Mouse (Mus musculus) ES-E14 (cell line): ENCODE measurements around the gene Prph. TPM values are rescaled to one million over a fixed set of nuclear protein-coding genes. Genes with fewer than 3 reads are reported as not detected.
"Not testable (repeated sequence)": the region's sequence is repeated elsewhere in the genome, so short reads cannot be mapped to it uniquely, and the experiment has no call there.

Source experiments
- DNase-seq: peaks from one replicate; pipeline ENCODE4 v3.0.0-alpha.2; 2013; ENCODE audit warnings: low read depth, low spot score
- H3K27ac ChIP-seq: 2 replicates; pipeline ENCODE4 v1.5.1; 2012; ENCODE audit warnings: low read depth, mild to moderate bottlenecking, low read length, moderate library complexity, mixed read lengths; ENCODE audit not compliant: poor library complexity, insufficient read depth, severe bottlenecking
- H3K36me3 ChIP-seq: 2 replicates; pipeline ENCODE4 v1.6.1; 2012; ENCODE audit warnings: mild to moderate bottlenecking, low read length, moderate library complexity, mixed read lengths; ENCODE audit not compliant: control insufficient read depth, poor library complexity, insufficient read depth, severe bottlenecking
- H3K4me1 ChIP-seq, 2 experiments: fragments of 150-350 bp in 1 of 2; sonication (generic) in 1 of 2; 2 replicates each; pipeline ENCODE4 v1.6.1; 2012; ENCODE audit warnings: low read length in 2 of 2, mild to moderate bottlenecking in 1 of 2, mixed read lengths in 1 of 2; ENCODE audit not compliant: control insufficient read depth in 2 of 2, insufficient read depth in 2 of 2, poor library complexity in 1 of 2
- H3K4me3 ChIP-seq, 2 experiments: fragments of 150-350 bp in 1 of 2; sonication (generic) in 1 of 2; 2 replicates each; pipeline ENCODE4 v1.5.1; 2012; ENCODE audit warnings: low read length in 2 of 2, low read depth in 1 of 2, mild to moderate bottlenecking in 1 of 2, mixed read lengths in 1 of 2; ENCODE audit not compliant: insufficient read depth in 1 of 2, poor library complexity in 1 of 2, severe bottlenecking in 1 of 2
- H3K9ac ChIP-seq: 2 replicates; pipeline ENCODE4 v1.6.1; 2012; ENCODE audit warnings: low read depth, mild to moderate bottlenecking, low read length, mixed read lengths; ENCODE audit not compliant: poor library complexity, insufficient read depth, severe bottlenecking
- H3K9me3 ChIP-seq: fragments of 150-350 bp; sonication (generic); 2 replicates; pipeline ENCODE4 v1.6.1; 2012; ENCODE audit warnings: low read depth, mild to moderate bottlenecking, low read length; ENCODE audit not compliant: control insufficient read depth, insufficient read depth
- CHD2 ChIP-seq: IDR thresholded peaks from 2 replicates; pipeline ENCODE4 v1.6.1; 2014; ENCODE audit warnings: mild to moderate bottlenecking, low read depth, low read length, inconsistent platforms
- HCFC1 ChIP-seq: IDR thresholded peaks from 2 replicates; pipeline ENCODE4 v1.6.1; 2012; ENCODE audit warnings: low read length, inconsistent platforms, borderline replicate concordance; ENCODE audit not compliant: insufficient read depth
- MAFK ChIP-seq: IDR thresholded peaks from 2 replicates; pipeline ENCODE4 v1.6.1; 2014; ENCODE audit warnings: mild to moderate bottlenecking, low read depth, low read length, inconsistent platforms; ENCODE audit not compliant: insufficient read depth
- ZC3H11A ChIP-seq: IDR thresholded peaks from 2 replicates; pipeline ENCODE4 v1.6.1; 2012; ENCODE audit warnings: low read depth, mild to moderate bottlenecking, inconsistent platforms, low read length, borderline replicate concordance
- ZNF384 ChIP-seq: IDR thresholded peaks from 2 replicates; pipeline ENCODE4 v1.6.1; 2012; ENCODE audit warnings: low read depth, low read length, inconsistent platforms
- in situ Hi-C, 2 experiments: fragments of 600-800 bp; cut with MboI; formaldehyde crosslinking; loops; one replicate each; pipeline ENCODE4 v1.15.1; 2025; ENCODE audit warnings: low sequenced_read_pairs in 2 of 2, inconsistent platforms in 1 of 2; ENCODE audit not compliant: unreplicated experiment in 2 of 2
- total RNA-seq: library from RNA; depleted of rRNA; stranded (reverse); fragments of 300-350 nt; gene quantifications from 2 replicates; pipeline ENCODE4 v1.2.3, GENCODE M21; 2012

Gene Prph
- total RNA-seq, 1 experiment: 20.6 TPM

DNA sequence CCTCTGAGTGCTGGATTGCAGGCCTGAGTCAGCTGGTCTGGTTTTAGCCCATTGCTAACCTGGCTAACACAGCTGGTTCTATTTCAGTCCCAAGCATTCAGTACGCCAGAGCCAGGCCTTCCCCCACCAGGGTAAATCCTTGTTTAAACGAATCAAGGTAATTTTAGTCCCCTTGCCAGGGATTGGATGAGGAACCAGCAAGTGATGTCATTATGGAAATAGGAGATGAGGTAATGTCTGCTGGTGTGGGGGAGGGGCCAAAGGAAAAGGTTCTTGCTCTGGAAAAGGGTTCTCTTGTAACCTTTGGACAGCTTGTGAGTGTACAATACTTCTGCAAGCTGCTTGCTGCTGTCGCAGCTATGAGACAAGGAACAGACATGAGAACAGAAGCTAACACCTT lies 10.1 kb upstream of the Prph start:
- H3K36me3 ChIP-seq: no peaks in the 10 kb centered on the region
- H3K27ac ChIP-seq: 0 out of 2 replicates have a peak overlapping the region, but pooled peaks have one; percentile 54
- TF ChIP-seq HCFC1 (no peak), ZC3H11A (no peak), MAFK (no peak), ZNF384 (no peak), CHD2 (no peak)
- in situ Hi-C loops: no loop called here
- no peak overlapping the region; a peak in 1 of 4 replicates for H3K4me3 ChIP-seq
- no peaks in the 10 kb centered on the region for H3K9me3 ChIP-seq
- no peak overlapping the region; the same call in 1 of the 2 replicates for H3K9ac ChIP-seq
- H3K4me1 ChIP-seq: peaks cover 5 to 8% of the 10 kb centered on the region in 2 experiments; a peak in 2 of 4 replicates
- peak; percentile 78 for DNase-seq

DNA sequence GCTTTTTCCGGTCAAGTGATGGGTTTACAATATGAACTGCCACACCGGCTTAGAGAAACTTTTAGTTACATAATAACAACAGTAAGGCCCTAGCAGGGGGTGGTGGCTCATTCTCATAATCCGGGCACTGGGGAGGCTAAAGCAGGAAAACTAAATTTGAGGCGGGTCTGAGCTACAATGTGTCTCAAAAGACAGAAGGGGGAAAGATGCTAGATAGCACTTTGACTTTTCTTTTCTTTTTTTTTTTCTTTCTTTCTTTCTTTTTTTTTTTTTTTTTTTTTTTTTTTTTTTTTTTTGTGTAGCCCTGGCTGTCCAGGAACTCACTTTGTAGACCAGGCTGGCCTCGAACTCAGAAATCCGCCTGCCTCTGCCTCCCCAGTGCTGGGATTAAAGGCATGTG lies 9.2 kb upstream of the Prph start:
- in situ Hi-C loops, DNase-seq, H3K36me3 ChIP-seq, H3K9me3 ChIP-seq, H3K4me1 ChIP-seq, H3K27ac ChIP-seq, H3K4me3 ChIP-seq: not testable (repeated sequence)
- peak; percentile 59; the same call in 1 of the 2 replicates for TF ChIP-seq ZNF384
- peak overlapping the region; percentile 32; the same call in 1 of the 2 replicates for H3K9ac ChIP-seq

DNA sequence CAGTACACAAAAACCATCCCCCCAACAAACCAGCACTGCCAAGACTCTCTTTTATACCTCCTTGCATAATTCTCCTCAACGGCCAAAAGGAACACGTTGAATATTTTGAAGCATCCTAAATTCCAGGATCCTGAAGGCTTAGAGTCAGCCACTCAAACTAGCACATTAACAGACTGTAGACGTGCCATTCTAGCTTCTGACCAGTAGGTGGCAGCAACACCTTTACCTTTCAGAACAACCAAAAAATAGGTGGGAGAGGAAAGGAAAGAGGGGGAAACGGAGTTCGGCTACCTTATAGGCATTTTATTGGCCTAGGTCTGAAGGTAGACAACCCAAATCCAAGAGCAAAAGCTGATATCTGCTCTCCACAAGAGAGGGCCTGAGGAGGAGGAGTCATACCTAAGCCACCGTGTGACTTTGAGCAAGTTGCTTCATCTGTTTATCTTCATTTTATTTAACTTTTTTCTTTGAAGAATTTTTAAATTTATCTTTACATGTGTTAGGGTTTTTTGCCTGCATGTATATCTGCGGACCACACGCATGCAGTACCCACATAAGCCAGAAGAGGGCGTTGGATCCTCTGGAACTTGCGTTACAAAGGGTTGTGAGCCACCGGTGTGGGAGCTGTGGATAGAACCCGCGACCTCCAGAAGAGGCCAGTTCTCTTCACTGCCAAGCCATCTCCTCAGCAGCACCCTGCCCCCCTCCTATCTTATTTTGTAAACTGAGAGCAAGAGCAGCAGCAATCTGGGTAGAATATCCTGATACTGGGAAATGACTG lies 5.3 kb upstream of the Prph start:
- TF ChIP-seq HCFC1 (no peak), ZNF384 (no peak), ZC3H11A (no peak; the same call in 1 of the 2 replicates), CHD2 (no peak), MAFK (no peak)
- Histone ChIP-seq H3K9me3 (no peaks in the 10 kb centered on the region), H3K4me3 (no peak overlapping the region), H3K4me1 (peaks cover 9 to 12% of the 10 kb centered on the region in 2 experiments), H3K27ac (no peak overlapping the region), H3K9ac (no peak overlapping the region), H3K36me3 (no peaks in the 10 kb centered on the region)
- in situ Hi-C loops: no loop called here
- DNase-seq: no peak

DNA sequence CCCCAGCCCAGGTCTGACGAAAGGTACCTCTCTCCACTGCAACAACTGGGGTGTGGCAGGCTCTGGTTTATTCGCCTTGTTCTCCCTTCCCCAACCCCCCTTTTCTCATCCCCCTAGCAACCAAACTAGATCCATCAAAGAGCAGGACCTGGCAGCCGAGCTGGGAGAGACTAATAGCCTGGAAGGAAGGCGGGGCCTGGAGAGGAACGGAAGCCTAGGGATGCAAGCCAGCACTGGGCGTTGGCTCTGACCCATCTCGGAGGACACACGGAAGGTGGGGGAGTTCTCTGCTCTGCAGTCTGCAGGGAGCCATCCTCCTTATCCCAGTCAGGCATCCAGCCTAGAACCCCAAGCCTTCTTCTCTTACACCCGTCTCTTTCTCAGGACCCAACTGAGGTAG lies 1.6 kb upstream of the Prph start:
- H3K36me3 ChIP-seq: no peaks in the 10 kb centered on the region; the same call in 1 of the 2 replicates
- H3K27ac ChIP-seq: no peak overlapping the region
- H3K4me3 ChIP-seq: 0 out of 4 replicates have a peak overlapping the region, but pooled peaks of 1 of the 2 experiments have one; percentile 17
- H3K4me1 ChIP-seq: peaks cover 5 to 22% of the 10 kb centered on the region in 2 experiments
- in situ Hi-C loops: no loop called here
- TF ChIP-seq ZNF384 (no peak), HCFC1 (no peak), MAFK (no peak), ZC3H11A (no peak), CHD2 (no peak)
- no peak overlapping the region for H3K9ac ChIP-seq
- H3K9me3 ChIP-seq: no peaks in the 10 kb centered on the region
- no peak for DNase-seq
